Mouse (Mus musculus) intestine, embryonic 15.5 days (tissue): Measurements from ENCODE around the gene Pik3r2. TPM values are rescaled to one million over a fixed set of nuclear protein-coding genes. Genes with fewer than 3 reads are reported as not detected.

Source experiments
- ATAC-seq: fragments of 200-750 bp; cut with Nextera tagmentation; 2 replicates; pipeline ENCODE4 v1.8.0; 2017; ENCODE audit warnings: moderate TSS enrichment, moderate library complexity
- H3K27ac ChIP-seq: fragments of 300-500 bp; sonication (generic); 2 replicates; pipeline ENCODE4 v1.5.1; 2015; ENCODE audit warnings: mild to moderate bottlenecking, inconsistent platforms
- H3K27me3 ChIP-seq: fragments of 300-500 bp; sonication (generic); replicated peaks from 2 replicates; pipeline ENCODE4 v1.6.1; 2015; ENCODE audit warnings: inconsistent platforms
- H3K36me3 ChIP-seq: fragments of 300-500 bp; sonication (generic); 2 replicates; pipeline ENCODE4 v1.6.1; 2015; ENCODE audit warnings: inconsistent platforms
- H3K4me1 ChIP-seq: fragments of 300-500 bp; sonication (generic); replicated peaks from 2 replicates; pipeline ENCODE4 v1.6.1; 2015; ENCODE audit warnings: inconsistent platforms
- H3K4me2 ChIP-seq: fragments of 300-500 bp; sonication (generic); replicated peaks from 2 replicates; pipeline ENCODE4 v1.6.1; 2015; ENCODE audit warnings: mild to moderate bottlenecking, inconsistent platforms
- H3K4me3 ChIP-seq: fragments of 300-500 bp; sonication (generic); replicated peaks from 2 replicates; pipeline ENCODE4 v1.5.1; 2015; ENCODE audit warnings: inconsistent platforms
- H3K9ac ChIP-seq: fragments of 300-500 bp; sonication (generic); 2 replicates; pipeline ENCODE4 v1.6.1; 2015; ENCODE audit warnings: inconsistent platforms
- H3K9me3 ChIP-seq: fragments of 300-500 bp; sonication (generic); 2 replicates; pipeline ENCODE4 v1.6.1; 2016; ENCODE audit warnings: inconsistent platforms
- WGBS: fragments of 180-500 bp; shearing (Covaris S2); methylation state at CpG from one replicate; pipeline ENCODE4 v1.1.7; 2015; 5-methylcytosine and 5-hydroxymethylcytosine counted together
- polyA plus RNA-seq: library from polyadenylated mRNA; unstranded; fragments of >200 nt; fragmentation: Nextera tagmentation; extraction: Ambion mirVana; gene quantifications from 2 replicates; pipeline ENCODE4 v1.2.1, GENCODE M21; 2015

The Pik3r2 gene
- polyA plus RNA-seq, 1 experiment from 2014 or later, result 53.1 TPM

- H3K9ac ChIP-seq, result peak within 1 kb of the TSS; percentile 84
- H3K27me3 ChIP-seq, result no peaks in the 10 kb centered on the region
- ATAC-seq, result peak; percentile 93
- H3K4me2 ChIP-seq, result peak within 1 kb of the TSS; percentile 94
- H3K4me1 ChIP-seq, result peaks cover 45% of the 10 kb centered on the region
- H3K4me3 ChIP-seq, result peak within 1 kb of the TSS; percentile 81
- H3K36me3 ChIP-seq, result peaks cover 17% of the 10 kb centered on the region
- WGBS, result under 1% methylated on average over 55 of the region's 55 CpGs
- H3K9me3 ChIP-seq, result no peaks in the 10 kb centered on the region
- H3K27ac ChIP-seq, result peak within 1 kb of the TSS; percentile 76
Observed at GRCm38 (mm10) chr8:70760775-70761406, 15.6 kb downstream of the Pik3r2 start, which contains the start of gene Mpv17l2. TSS of gene Mpv17l2 (minus strand) at chr8:70760946.

GRCm38 (mm10) chr8:70760350-70760749, 16.2 kb downstream of the Pik3r2 start:
- peak; percentile 0; the same call in 1 of the 2 replicates for ATAC-seq
- Histone ChIP-seq H3K36me3 (peaks cover 17% of the 10 kb centered on the region), H3K9ac (peak overlapping the region; percentile 84), H3K27me3 (no peaks in the 10 kb centered on the region), H3K4me2 (peak overlapping the region; percentile 94), H3K27ac (peak overlapping the region; percentile 76), H3K9me3 (no peaks in the 10 kb centered on the region), H3K4me3 (peak overlapping the region; percentile 81), H3K4me1 (peaks cover 49% of the 10 kb centered on the region)
- WGBS, result under 1% methylated on average over 22 of the region's 22 CpGs

- Histone ChIP-seq H3K27me3 (no peaks in the 10 kb centered on the region), H3K4me1 (peaks cover 42% of the 10 kb centered on the region), H3K36me3 (peaks cover 17% of the 10 kb centered on the region), H3K27ac (no peak overlapping the region), H3K9ac (no peak overlapping the region), H3K4me3 (no peak overlapping the region), H3K9me3 (no peaks in the 10 kb centered on the region), H3K4me2 (0 out of 2 replicates have a peak overlapping the region, but pooled peaks have one; percentile 94)
- ATAC-seq, result no peak
- 65% methylated on average over 19 of the region's 19 CpGs for WGBS
Observed at GRCm38 (mm10) chr8:70758616-70759561, 17.6 kb downstream of the Pik3r2 start.

GRCm38 (mm10) chr8:70758308-70758615, 18.3 kb downstream of the Pik3r2 start:
- ATAC-seq, result no peak
- H3K4me1 ChIP-seq, result peaks cover 42% of the 10 kb centered on the region

GRCm38 (mm10) chr8:70757523-70758307, 18.8 kb downstream of the Pik3r2 start:
- Histone ChIP-seq H3K9ac (no peak overlapping the region), H3K4me2 (no peak overlapping the region), H3K27ac (no peak overlapping the region), H3K4me1 (peaks cover 45% of the 10 kb centered on the region), H3K27me3 (no peaks in the 10 kb centered on the region), H3K36me3 (peaks cover 14% of the 10 kb centered on the region), H3K4me3 (no peak overlapping the region), H3K9me3 (no peaks in the 10 kb centered on the region)
- ATAC-seq, result no peak
- WGBS, result 76% methylated on average over 22 of the region's 22 CpGs

More at GRCm38 (mm10) chr8:70758308-70758615, 18.3 kb downstream of the Pik3r2 start:
- Histone ChIP-seq H3K9me3 (no peaks in the 10 kb centered on the region), H3K27me3 (no peaks in the 10 kb centered on the region), H3K9ac (no peak overlapping the region), H3K4me2 (no peak overlapping the region), H3K27ac (no peak overlapping the region), H3K4me3 (no peak overlapping the region), H3K36me3 (peaks cover 17% of the 10 kb centered on the region)
- 87% methylated on average over 7 of the region's 7 CpGs for WGBS

- H3K4me3 ChIP-seq, result no peak overlapping the region
- no peaks in the 10 kb centered on the region for H3K9me3 ChIP-seq
- H3K4me1 ChIP-seq, result peaks cover 50% of the 10 kb centered on the region
- no peak for ATAC-seq
- WGBS, result 93% methylated on average over 6 of the region's 6 CpGs
- H3K36me3 ChIP-seq, result peaks cover 14% of the 10 kb centered on the region
- no peak overlapping the region for H3K27ac ChIP-seq
- no peaks in the 10 kb centered on the region for H3K27me3 ChIP-seq
- no peak overlapping the region for H3K9ac ChIP-seq
- no peak overlapping the region for H3K4me2 ChIP-seq
Observed at GRCm38 (mm10) chr8:70756476-70757040, 20.0 kb downstream of the Pik3r2 start.

GRCm38 (mm10) chr8:70755661-70756475, 20.6 kb downstream of the Pik3r2 start:
- ATAC-seq, result no peak
- H3K9me3 ChIP-seq, result no peaks in the 10 kb centered on the region
- peak overlapping the region; percentile 85 for H3K4me2 ChIP-seq
- no peaks in the 10 kb centered on the region for H3K27me3 ChIP-seq
- peak overlapping the region; percentile 62; the same call in 1 of the 2 replicates for H3K9ac ChIP-seq
- WGBS, result 81% methylated on average over 24 of the region's 24 CpGs
- peaks cover 14% of the 10 kb centered on the region for H3K36me3 ChIP-seq
- H3K4me3 ChIP-seq, result peak overlapping the region; percentile 59
- no peak overlapping the region for H3K27ac ChIP-seq
- H3K4me1 ChIP-seq, result peaks cover 49% of the 10 kb centered on the region

- no peaks in the 10 kb centered on the region for H3K9me3 ChIP-seq
- H3K4me3 ChIP-seq, result peak overlapping the region; percentile 59
- no peaks in the 10 kb centered on the region for H3K27me3 ChIP-seq
- H3K9ac ChIP-seq, result peak overlapping the region; percentile 62
- H3K36me3 ChIP-seq, result peaks cover 14% of the 10 kb centered on the region
- peak overlapping the region; percentile 85 for H3K4me2 ChIP-seq
- H3K27ac ChIP-seq, result peak overlapping the region; percentile 36
- peaks cover 43% of the 10 kb centered on the region for H3K4me1 ChIP-seq
- ATAC-seq, result no peak; the same call in 1 of the 2 replicates
- WGBS, result 12% methylated on average over 50 of the region's 50 CpGs
Observed at GRCm38 (mm10) chr8:70754871-70755660, 21.4 kb downstream of the Pik3r2 start.

- H3K9me3 ChIP-seq, result no peaks in the 10 kb centered on the region
- 8% methylated on average over 37 of the region's 37 CpGs for WGBS
- peak within 1 kb of the TSS; percentile 59 for H3K4me3 ChIP-seq
- H3K4me1 ChIP-seq, result peaks cover 36% of the 10 kb centered on the region
- H3K4me2 ChIP-seq, result peak within 1 kb of the TSS; percentile 85
- peaks cover 14% of the 10 kb centered on the region for H3K36me3 ChIP-seq
- ATAC-seq, result peak; percentile 97
- 0 out of 2 replicates have a peak, but pooled peaks cover under 1% of the 10 kb centered on the region for H3K27me3 ChIP-seq
- H3K27ac ChIP-seq, result peak within 1 kb of the TSS; percentile 86
- H3K9ac ChIP-seq, result peak within 1 kb of the TSS; percentile 62
Observed at GRCm38 (mm10) chr8:70754043-70754870, 22.3 kb downstream of the Pik3r2 start, which contains the start of gene Rab3a. TSS of gene Rab3a (plus strand) at chr8:70754679.

- Histone ChIP-seq H3K27me3 (peaks cover 8% of the 10 kb centered on the region; the same call in 1 of the 2 replicates), H3K4me2 (peak overlapping the region; percentile 57), H3K4me1 (peaks cover 25% of the 10 kb centered on the region), H3K4me3 (0 out of 2 replicates have a peak overlapping the region, but pooled peaks have one; percentile 11), H3K27ac (peak overlapping the region; percentile 86), H3K9ac (peak overlapping the region; percentile 32), H3K9me3 (no peaks in the 10 kb centered on the region), H3K36me3 (peaks cover 9% of the 10 kb centered on the region)
- WGBS, result 13% methylated on average over 21 of the region's 21 CpGs
- ATAC-seq, result no peak
Observed at GRCm38 (mm10) chr8:70753151-70753550, 23.4 kb downstream of the Pik3r2 start.
